Mouse (Mus musculus) lung, postnatal 25 days (tissue): ENCODE measurements at regions not wholly inside any gene's neighbourhood (a gene's known extent, or its start where the extent isn't known, plus 50 kb on each side); places are given as distances from the start of the nearest gene placed in this dataset.
"Not testable (repeated sequence)": the region's sequence is repeated elsewhere in the genome, so short reads cannot be mapped to it uniquely, and the experiment has no call there.

ENCODE experiments used
- DNase-seq: peaks from one replicate; pipeline ENCODE4 v3.0.0; 2022; ENCODE audit warnings: low spot score

DNA sequence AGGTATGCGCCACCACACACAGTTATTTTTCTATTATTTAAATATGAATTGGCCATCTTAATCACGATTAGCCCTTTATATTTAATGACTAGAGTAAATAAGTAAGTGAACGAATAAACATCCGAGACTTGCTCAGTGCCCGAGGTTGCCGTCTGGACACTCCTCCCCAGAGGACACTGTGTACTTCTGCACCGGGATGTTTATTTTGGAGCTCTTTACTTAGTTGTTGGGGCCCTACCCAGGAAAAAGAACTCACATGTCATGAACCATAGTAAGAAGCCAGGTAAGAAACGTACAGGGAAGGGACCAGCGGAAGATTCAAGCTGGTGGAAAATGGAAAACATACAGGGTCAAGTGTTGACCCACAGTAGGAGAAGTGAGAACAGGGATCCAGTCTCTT, 89.0 kb downstream of the Akr1d1 start:
- DNase-seq = peak; percentile 78

DNA sequence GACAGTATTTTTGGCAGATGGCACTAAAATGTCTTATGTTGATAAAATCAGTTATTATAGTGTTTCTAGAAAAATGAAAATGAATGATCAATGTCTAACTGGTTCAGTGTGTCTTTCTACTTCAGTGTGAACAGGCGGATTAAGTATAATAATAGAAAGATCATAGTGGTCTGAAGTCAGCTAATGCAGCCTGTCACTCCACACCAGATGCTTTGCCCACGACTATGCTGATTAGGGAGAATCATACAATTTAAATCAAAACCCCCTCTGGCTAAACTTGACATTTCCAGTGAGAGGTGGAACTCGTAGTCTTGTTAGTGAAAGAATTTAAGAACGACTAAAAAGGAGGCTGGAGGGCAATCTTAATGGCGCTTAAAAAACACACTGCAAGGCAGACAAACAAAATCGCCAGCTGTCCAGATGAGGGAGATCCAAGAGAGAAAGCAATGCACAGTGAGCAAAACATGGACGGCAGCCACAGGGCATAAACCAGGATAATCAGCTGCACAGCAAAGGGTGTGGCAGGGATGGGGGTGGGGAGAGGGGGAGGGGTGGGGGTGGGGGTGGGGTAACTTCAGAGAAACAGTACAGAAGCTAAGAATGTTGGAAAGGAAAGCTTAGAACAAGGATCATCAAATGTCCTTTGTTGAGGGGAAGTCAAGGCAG, 91.5 kb downstream of the Akr1d1 start:
- DNase-seq = no peak

DNA sequence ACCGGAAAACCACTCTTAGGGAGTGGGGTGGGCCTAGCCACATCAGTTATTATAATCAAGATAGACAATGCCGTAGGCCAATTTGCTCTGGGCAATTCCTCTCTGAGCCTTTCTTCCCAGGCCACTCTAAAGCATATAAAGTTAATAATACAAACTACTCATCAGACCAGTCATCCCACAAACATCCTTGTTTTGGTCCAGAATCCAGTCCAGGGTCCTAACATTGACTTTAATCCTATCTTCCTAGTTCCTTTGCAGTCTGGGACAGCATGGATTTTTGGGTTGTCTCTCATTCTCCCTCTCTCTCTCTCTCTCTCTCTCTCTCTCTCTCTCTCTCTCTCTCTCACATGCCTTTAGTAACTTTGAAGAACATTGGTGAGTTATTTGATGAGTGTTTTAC, 92.3 kb downstream of the Akr1d1 start:
- DNase-seq = no peak

GRCm38 (mm10) chr6:37627206-37627605, 97.2 kb downstream of the Akr1d1 start:
- DNase-seq = peak; percentile 16

- DNase-seq = no peak
Observed at GRCm38 (mm10) chr6:37633948-37634347, 104.0 kb downstream of the Akr1d1 start.

GRCm38 (mm10) chr6:37642066-37642465, 112.1 kb downstream of the Akr1d1 start:
- no peak for DNase-seq

DNA sequence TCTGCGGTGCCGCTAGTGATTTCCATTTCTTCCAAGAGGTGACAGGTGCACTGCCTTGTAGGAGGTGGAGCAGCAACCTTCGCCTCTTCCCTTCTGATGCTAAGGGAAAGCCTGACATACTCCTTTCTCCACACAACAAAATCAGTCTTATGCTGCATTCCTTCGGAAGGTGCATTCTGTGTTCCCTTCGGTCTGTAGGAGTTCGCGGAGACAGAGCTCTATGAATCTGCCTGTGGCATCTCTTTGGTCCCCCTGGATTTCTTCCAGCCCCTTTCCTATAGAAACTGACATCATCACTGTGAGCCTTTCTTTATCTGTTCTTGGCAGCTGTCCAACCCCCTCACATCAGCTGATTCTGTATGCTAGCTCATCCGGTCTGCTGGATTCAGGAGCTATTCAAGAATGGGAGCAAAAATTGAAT, 112.7 kb downstream of the Akr1d1 start:
- no peak for DNase-seq

- no peak for DNase-seq
Observed at GRCm38 (mm10) chr6:37643176-37643575, 113.2 kb downstream of the Akr1d1 start.

DNA sequence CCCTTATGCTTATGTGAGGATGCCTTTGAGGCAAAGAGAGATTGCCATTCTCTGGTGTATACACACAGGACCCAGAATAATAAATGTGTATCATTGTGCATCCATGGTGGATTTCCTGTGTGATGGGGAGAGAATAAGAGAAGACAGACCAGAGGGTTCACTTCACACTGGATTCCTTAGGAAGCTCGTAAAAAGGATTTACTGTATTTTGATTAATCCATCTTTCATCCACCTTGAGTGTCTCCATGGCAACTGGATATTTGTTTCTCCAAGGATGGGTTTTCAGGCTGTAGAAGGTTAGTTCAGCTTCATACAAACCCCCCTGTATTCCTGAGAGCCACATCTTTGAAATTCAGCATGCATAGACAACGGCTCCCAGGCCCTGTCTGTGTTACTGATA, 113.7 kb downstream of the Akr1d1 start:
- DNase-seq = no peak

- DNase-seq = no peak
Observed at GRCm38 (mm10) chr6:37645551-37645950, 115.6 kb downstream of the Akr1d1 start.

- not testable (repeated sequence) for DNase-seq
Observed at GRCm38 (mm10) chr6:37657300-37657699, 127.3 kb downstream of the Akr1d1 start.

DNA sequence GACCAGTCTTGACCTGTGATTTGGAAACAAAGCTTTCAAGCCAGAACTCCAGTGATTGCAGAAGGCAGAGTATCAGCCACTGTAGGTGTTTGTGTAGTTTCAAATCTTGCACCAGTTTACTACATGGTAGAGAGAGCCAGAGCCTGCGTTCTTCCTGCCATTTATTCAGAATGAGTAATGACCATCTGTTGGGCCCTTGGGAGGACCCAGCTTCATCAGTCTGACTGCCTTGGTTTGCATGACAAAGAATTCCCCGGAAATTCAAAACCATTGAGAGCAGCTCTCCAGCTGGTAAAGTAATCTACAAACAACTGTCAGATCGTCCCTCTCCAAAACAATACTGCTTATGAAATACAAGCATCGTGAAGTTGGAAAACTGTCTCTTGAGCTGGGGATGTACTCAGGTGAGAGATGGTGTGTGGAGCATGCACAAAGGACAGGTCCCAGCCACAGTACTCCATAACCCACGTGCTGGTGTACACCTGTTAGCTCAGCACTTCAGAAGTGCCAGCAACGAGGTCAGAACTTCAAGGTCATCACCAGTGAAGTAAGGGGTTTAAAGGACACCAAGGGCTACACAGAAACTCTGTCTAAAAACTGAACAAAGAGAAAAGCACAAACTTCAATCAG, 128.2 kb downstream of the Akr1d1 start:
- no peak for DNase-seq

DNA sequence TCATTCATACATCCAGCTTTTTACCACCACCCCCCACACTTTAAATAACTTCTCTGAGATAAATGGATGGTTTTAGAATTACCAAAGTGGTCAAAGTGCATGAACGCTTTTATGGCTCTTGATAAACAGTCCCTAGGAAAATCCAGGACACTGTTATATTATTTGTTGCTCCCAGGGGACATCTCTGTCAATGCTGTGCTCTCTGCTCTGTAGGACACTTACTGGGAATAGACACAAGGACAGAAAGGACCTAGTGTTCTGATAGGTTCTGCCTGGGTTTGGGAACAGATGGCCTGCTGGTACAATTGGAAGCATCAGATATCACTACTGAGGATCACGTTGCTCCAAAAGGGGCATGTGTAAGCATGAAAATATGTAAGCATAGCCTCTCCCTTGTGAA, 132.8 kb downstream of the Akr1d1 start:
- DNase-seq = no peak

- no peak for DNase-seq
Observed at GRCm38 (mm10) chr6:37665576-37665975, 135.6 kb downstream of the Akr1d1 start.

- DNase-seq = no peak
Observed at GRCm38 (mm10) chr6:37669407-37669806, 139.4 kb downstream of the Akr1d1 start.

DNA sequence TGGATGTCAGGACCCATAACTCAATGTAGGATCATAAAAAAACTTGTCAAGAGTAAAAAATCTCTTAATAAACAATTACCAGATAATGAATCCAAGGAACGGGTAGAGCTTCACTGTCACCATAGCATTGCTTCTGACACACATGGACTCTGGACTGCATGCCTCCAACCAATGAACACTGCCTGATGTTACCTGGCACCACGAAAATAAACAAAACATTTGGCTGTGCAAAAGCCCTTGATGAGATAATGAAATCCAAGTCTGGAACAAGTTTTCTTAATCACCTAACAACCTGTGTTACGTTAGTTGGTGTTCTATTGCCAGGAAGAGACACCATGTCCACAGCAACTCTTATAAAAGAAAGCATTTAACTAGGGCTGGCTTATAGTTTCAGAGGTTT, 140.7 kb downstream of the Akr1d1 start:
- no peak for DNase-seq

- DNase-seq = no peak
Observed at GRCm38 (mm10) chr6:37679871-37680270, 149.9 kb downstream of the Akr1d1 start.

GRCm38 (mm10) chr6:37681331-37681730, 151.4 kb downstream of the Akr1d1 start:
- peak; percentile 43 for DNase-seq

DNA sequence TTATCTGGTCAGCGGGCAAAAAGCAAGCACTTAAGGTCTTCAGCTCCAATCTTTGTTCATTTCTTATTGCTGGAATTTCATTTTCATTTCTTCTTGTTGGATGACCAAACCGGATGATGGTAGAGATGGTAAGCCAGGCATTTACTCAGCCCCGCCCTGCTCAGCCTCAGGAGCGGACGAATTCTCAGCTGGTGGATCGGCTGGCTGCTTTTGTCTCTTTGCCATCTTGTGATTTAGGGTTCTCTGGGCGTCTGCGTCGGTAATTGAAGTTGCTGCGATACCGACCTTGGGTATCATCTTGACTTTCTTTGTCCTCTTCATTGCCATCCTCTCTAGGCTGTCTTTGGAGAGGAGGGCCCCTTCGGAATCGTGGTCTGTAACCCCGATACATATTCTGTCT, 156.1 kb downstream of the Akr1d1 start:
- DNase-seq = no peak

- DNase-seq = no peak
Observed at GRCm38 (mm10) chr6:37688866-37689617, 159.1 kb downstream of the Akr1d1 start.

DNA sequence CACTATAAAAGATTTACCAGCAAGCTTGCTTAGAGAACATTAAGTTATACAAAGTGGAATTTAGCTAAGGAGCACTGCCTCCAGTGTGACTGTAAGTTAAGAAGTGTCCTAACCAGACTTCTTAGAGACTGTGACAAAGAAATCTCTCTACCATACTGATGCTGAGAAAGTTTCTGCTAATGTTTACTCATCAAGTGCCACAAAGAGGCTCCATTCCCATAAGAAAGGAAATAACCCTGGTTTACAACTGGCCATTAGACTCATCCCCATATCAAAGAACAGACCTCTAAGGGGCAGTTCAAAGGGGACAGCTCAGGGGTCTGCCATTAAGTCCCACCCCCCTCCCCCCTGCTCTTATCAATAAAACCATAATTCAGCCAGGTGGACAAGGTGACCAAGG, 159.7 kb downstream of the Akr1d1 start:
- DNase-seq = no peak

DNA sequence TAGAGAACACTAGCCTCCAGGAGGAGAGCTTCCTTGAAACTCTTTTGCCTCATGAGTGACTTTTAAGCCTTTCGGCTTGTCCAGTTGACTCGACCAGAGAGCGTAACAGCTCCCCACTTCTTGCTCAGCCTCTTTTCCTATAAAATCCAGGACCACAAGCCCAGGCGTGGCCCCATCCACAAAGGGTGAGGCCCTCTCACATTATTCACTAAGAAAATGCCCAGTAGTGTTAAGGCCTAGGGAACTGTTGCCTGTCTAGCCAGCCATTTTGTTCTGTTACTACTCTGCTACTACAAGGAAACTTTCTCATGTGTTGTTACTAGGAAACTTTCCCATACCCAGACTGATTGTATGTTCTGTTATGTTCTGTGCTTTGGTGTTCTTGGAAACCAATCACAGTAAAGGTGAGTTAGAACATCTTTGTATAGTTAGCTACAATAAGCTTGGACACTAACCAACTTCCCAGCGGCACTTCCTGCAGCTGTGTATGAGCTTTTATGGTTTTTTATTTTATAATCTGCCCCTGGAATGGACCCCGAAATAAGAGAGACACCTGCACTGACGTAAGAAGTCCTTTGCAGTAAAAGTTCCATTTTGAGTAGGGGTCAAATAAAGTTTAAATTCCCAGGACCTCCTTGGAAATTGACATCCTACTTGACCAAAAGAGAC, 162.1 kb downstream of the Akr1d1 start:
- DNase-seq = no peak

GRCm38 (mm10) chr6:37692758-37693157, 162.8 kb downstream of the Akr1d1 start:
- DNase-seq = no peak
